Mouse (Mus musculus): Measurements from ENCODE around the gene Dpp7. TPM values are rescaled to one million over a fixed set of nuclear protein-coding genes. Genes with fewer than 3 reads are reported as not detected.
A peak's percentile ranks its signal among the peaks of the same experiment; 100 is the strongest.

The Dpp7 gene
- polyA plus RNA-seq, 1 experiment from 2014 or later, result 26.2 TPM

DNA sequence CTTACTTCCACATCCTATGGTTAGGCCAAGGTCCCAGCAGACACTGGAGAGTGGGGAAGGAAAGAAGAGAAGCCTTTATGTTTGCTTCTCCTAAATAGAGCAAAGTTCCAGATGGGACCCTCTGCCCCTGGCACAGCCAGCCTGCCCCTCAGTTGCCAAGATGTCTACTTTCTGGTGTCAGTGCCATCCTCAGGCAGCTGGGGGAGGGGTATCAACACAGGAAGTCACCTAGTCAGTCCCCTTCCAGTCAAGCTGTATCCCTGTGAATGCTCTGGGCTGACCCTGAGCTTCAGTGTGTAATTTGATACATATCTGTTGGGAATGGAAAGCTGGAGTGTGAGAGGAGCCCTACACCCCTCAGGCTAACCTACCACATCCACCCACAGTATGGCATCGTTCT, 40.9 kb upstream of the Dpp7 start:
- no peak for ATAC-seq
- WGBS, result 62% methylated on average over 1 of the region's 1 CpGs
- Histone ChIP-seq H3K4me2 (ENCODE audit: low read length) (no peak overlapping the region), H3K4me3 (ENCODE audit: low read depth, low read length) (no peak overlapping the region), H3K9ac (ENCODE audit: low read depth, low read length) (no peak overlapping the region), H3K27me3 (ENCODE audit: control insufficient read depth, insufficient read depth, low read depth, low read length) (peaks cover 57% of the 10 kb centered on the region), H3K9me3 (replicated peaks; ENCODE audit: control insufficient read depth, low read length, poor library complexity, severe bottlenecking) (no peaks in the 10 kb centered on the region), H3K36me3 (ENCODE audit: control insufficient read depth, insufficient read depth, low read length) (no peaks in the 10 kb centered on the region), H3K27ac (ENCODE audit: low read length) (no peak overlapping the region), H3K4me1 (ENCODE audit: control insufficient read depth, insufficient read depth, low read length) (peaks cover 7% of the 10 kb centered on the region; the same call in 1 of the 2 replicates)

DNA sequence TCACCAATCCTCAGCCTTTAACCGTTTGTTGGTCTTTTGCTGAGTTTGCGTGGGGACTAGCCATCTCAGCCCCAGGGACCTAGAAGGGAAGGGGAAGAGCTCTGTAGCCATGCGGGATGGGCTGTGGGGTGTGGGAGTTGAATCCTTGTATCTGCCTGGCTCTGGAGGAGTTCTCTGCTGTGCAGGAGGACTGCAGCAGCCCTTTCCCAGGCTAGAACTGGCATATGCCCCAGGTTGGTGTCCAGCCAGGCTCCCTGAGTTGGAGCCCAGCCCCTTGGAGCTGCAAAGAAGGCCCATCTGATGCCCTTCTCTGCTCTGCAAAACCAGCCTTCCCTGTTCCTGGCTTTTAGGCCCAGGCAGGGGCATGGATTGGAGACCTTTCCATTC, 40.4 kb upstream of the Dpp7 start:
- 28% methylated on average over 3 of the region's 3 CpGs for WGBS
- Histone ChIP-seq H3K27ac (ENCODE audit: low read length) (no peak overlapping the region), H3K9ac (ENCODE audit: low read depth, low read length) (no peak overlapping the region), H3K4me1 (ENCODE audit: control insufficient read depth, insufficient read depth, low read length) (peaks cover 7% of the 10 kb centered on the region; the same call in 1 of the 2 replicates), H3K4me3 (ENCODE audit: low read depth, low read length) (no peak overlapping the region), H3K9me3 (replicated peaks; ENCODE audit: control insufficient read depth, low read length, poor library complexity, severe bottlenecking) (no peaks in the 10 kb centered on the region), H3K36me3 (ENCODE audit: control insufficient read depth, insufficient read depth, low read length) (no peaks in the 10 kb centered on the region), H3K4me2 (ENCODE audit: low read length) (peak overlapping the region; percentile 63; the same call in 1 of the 2 replicates), H3K27me3 (ENCODE audit: control insufficient read depth, insufficient read depth, low read depth, low read length) (peaks cover 57% of the 10 kb centered on the region)
- ATAC-seq, result no peak

DNA sequence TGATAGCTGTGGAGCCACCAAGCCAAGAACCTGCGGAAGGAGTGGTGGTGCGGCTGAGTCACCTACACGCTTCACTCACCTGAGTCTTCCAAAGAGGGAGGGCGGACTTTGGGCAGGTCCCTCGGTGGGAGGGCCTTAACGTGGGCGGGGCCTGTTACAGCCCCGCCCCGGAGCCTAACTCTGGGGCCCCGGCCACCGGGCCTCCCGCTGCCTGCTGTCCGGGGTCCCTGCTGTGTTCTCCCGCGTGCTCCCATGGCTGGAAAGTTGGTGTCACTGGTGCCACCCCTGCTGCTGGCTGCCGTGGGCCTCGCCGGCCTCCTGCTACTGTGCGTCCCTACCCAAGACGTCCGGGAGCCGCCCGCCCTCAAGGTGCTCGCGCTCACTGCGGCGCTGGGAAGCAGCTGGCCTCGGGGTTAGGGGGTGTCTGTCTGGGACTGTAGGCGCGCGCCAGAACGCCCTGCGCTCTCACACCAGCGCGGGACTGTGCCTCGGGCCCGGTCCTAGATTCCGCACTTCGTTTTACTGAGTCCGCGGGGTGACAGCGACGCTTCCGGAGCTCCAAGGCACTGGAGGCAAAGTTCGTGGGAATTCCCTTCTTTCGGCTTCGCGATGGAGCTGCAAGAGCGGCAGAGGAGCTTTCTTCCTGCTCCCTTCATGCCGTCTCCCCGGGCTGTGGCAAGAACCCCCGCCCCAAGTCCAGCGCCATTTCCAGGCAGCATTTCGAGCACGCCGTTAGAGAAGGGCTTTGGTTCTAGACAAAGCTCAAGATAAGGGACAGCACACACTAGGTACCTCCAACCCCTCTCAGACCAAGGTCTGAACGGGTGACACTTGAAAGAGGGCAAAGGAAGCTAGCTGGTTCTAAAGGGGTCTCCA, 39.8 kb upstream of the Dpp7 start, which contains the start of gene Entpd2:
Gene Entpd2, plus strand, starts transcription at position 154 of the 876 bp plus-strand sequence.
- Histone ChIP-seq H3K4me3 (ENCODE audit: low read depth, low read length) (peak within 1 kb of the TSS; percentile 40), H3K9ac (ENCODE audit: low read depth, low read length) (peak within 1 kb of the TSS; percentile 48), H3K27me3 (ENCODE audit: control insufficient read depth, insufficient read depth, low read depth, low read length) (peaks cover 57% of the 10 kb centered on the region)

DNA sequence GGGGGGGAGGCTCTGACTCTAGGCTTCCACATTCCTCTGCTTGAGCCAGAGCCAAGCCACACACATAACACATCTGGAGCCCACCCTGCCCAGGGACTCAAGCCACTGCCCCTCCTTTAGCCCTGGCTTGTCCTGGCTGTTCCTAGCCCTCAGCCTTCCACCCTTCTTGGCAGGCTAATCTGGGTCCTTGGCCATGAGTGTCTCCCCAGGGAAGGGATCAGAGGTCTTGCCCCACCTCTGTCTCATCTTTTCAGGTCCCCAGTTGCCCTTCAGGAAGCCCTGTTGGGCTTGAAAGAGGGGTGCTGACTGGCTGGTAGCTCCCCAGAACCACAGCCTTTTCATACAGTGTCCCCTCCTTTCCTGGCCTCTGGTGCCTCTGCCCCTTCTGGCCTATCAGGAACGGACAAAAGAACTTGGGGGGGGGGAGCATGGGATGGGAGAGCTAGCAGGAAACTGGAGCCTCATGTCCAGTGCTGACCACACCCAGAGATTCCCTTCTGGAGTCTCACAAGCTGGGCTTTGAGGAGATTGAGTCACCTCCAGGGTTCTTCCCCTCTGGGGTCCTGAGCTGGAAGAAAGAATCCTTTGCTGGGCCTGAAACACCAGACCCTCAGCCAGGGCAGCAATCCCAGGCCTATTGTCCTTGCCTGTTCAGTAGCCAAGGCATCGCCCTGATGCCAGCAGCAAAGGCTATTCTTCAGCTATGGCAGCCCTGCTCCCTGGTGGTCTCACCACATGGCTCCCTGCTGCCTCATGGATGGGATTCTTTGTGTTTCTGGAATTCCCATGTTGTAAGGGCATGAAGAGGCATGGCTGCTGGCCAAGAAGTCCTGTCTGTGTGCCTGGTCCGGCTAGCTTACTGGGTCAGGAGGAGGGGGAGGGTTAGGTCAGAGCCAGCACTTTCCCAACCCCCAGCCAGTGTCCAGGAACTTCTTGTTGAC, 38.4 kb upstream of the Dpp7 start:
- peaks cover 50% of the 10 kb centered on the region for H3K27me3 ChIP-seq (ENCODE audit: control insufficient read depth, insufficient read depth, low read depth, low read length)
- peak; percentile 71 for ATAC-seq
- H3K4me3 ChIP-seq (ENCODE audit: low read depth, low read length), result no peak overlapping the region
- H3K4me2 ChIP-seq (ENCODE audit: low read length), result no peak overlapping the region
- WGBS, result 26% methylated on average over 3 of the region's 3 CpGs
- H3K36me3 ChIP-seq (ENCODE audit: control insufficient read depth, insufficient read depth, low read length), result no peaks in the 10 kb centered on the region
- peaks cover 6% of the 10 kb centered on the region; the same call in 1 of the 2 replicates for H3K4me1 ChIP-seq (ENCODE audit: control insufficient read depth, insufficient read depth, low read length)
- H3K9me3 ChIP-seq (replicated peaks; ENCODE audit: control insufficient read depth, low read length, poor library complexity, severe bottlenecking), result no peaks in the 10 kb centered on the region
- no peak overlapping the region for H3K9ac ChIP-seq (ENCODE audit: low read depth, low read length)
- H3K27ac ChIP-seq (ENCODE audit: low read length), result peak overlapping the region; percentile 22; the same call in 1 of the 2 replicates

More for the DNA sequence above, 39.8 kb upstream of the Dpp7 start, which contains the start of gene Entpd2:
- H3K36me3 ChIP-seq (ENCODE audit: control insufficient read depth, insufficient read depth, low read length), result no peaks in the 10 kb centered on the region
- peak within 1 kb of the TSS; percentile 63 for H3K4me2 ChIP-seq (ENCODE audit: low read length)
- H3K27ac ChIP-seq (ENCODE audit: low read length), result no peak within 1 kb of the TSS; the same call in 1 of the 2 replicates
- H3K4me1 ChIP-seq (ENCODE audit: control insufficient read depth, insufficient read depth, low read length), result peaks cover 7% of the 10 kb centered on the region; the same call in 1 of the 2 replicates
- H3K9me3 ChIP-seq (replicated peaks; ENCODE audit: control insufficient read depth, low read length, poor library complexity, severe bottlenecking), result no peaks in the 10 kb centered on the region
- WGBS, result 2% methylated on average over 56 of the region's 57 CpGs
- 0 out of 2 replicates have a peak, but pooled peaks have one; percentile 6 for ATAC-seq

DNA sequence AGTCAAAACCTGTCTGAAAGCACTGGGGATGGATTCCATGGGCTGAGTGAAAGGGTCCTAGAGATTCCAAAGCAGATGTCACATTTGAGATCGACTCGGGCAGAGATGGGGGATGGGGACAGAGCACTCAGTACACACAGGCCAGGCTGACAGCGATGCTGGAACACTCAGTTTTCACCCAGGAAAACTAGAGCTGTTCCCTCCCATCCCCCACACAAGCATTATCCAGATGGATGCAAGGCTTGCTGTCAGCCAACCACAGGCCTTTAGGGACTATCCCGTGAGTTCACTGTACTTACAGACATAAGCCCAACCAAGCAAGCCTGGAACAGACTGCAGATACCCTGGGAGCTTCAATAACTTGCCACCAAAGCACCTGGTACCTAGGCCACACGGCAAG, 35.1 kb upstream of the Dpp7 start:
- Histone ChIP-seq H3K27ac (ENCODE audit: low read length) (no peak overlapping the region), H3K36me3 (ENCODE audit: control insufficient read depth, insufficient read depth, low read length) (no peaks in the 10 kb centered on the region), H3K4me3 (ENCODE audit: low read depth, low read length) (no peak overlapping the region), H3K9ac (ENCODE audit: low read depth, low read length) (no peak overlapping the region), H3K27me3 (ENCODE audit: control insufficient read depth, insufficient read depth, low read depth, low read length) (peaks cover 20% of the 10 kb centered on the region), H3K4me1 (ENCODE audit: control insufficient read depth, insufficient read depth, low read length) (peaks cover 5% of the 10 kb centered on the region; the same call in 1 of the 2 replicates), H3K4me2 (ENCODE audit: low read length) (no peak overlapping the region), H3K9me3 (replicated peaks; ENCODE audit: control insufficient read depth, low read length, poor library complexity, severe bottlenecking) (no peaks in the 10 kb centered on the region)
- ATAC-seq, result no peak
- 74% methylated on average over 5 of the region's 5 CpGs for WGBS

DNA sequence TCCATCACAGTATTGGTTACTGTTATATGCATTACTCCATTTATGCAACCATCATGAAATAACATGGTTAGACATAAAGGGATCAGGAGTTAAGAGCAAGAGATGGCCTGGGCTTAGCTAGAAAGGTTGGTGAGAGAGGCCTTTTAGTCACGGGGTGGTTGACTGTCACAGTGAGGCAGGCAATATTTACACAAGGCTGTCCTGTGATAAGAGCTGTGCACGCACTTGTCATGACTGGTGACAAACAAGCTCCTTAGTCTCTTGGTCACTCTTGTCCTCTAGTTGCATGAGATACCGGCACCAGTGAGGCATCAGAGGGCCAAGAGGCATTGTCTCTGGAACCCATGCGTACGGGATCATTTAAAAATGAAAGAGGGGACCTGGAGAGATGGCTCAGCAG, 28.3 kb upstream of the Dpp7 start:
- Histone ChIP-seq H3K4me2 (ENCODE audit: low read length) (no peak overlapping the region), H3K27me3 (ENCODE audit: control insufficient read depth, insufficient read depth, low read depth, low read length) (no peaks in the 10 kb centered on the region), H3K36me3 (ENCODE audit: control insufficient read depth, insufficient read depth, low read length) (no peaks in the 10 kb centered on the region), H3K9me3 (replicated peaks; ENCODE audit: control insufficient read depth, low read length, poor library complexity, severe bottlenecking) (no peaks in the 10 kb centered on the region), H3K27ac (ENCODE audit: low read length) (no peak overlapping the region), H3K4me1 (ENCODE audit: control insufficient read depth, insufficient read depth, low read length) (no peaks in the 10 kb centered on the region), H3K4me3 (ENCODE audit: low read depth, low read length) (no peak overlapping the region), H3K9ac (ENCODE audit: low read depth, low read length) (no peak overlapping the region)
- no peak for ATAC-seq
- 74% methylated on average over 5 of the region's 5 CpGs for WGBS

DNA sequence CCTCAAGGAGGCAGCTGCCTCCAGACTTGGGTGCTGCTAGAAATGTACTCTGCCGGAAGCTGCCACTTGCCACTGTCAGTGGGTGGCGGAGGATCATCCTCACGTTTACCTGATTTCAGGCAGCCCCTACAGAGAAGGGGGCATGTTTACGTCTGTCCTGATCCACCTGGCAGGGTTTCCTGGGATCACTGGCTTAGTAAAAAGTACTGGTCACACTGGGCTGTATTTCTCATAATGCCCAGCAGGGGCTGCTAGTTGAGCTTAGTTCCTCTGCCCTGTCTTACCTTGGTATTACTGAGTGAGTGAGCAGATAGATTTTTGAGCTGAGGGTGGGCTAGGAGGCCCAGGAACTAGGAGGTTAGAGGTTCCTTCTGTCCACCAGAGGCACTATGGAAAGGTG, 20.4 kb upstream of the Dpp7 start:
- 57% methylated on average over 4 of the region's 4 CpGs for WGBS
- Histone ChIP-seq H3K9me3 (replicated peaks; ENCODE audit: control insufficient read depth, low read length, poor library complexity, severe bottlenecking) (no peaks in the 10 kb centered on the region), H3K27ac (ENCODE audit: low read length) (no peak overlapping the region), H3K27me3 (ENCODE audit: control insufficient read depth, insufficient read depth, low read depth, low read length) (no peaks in the 10 kb centered on the region), H3K4me1 (ENCODE audit: control insufficient read depth, insufficient read depth, low read length) (peaks cover 6% of the 10 kb centered on the region), H3K9ac (ENCODE audit: low read depth, low read length) (no peak overlapping the region), H3K4me3 (ENCODE audit: low read depth, low read length) (no peak overlapping the region), H3K4me2 (ENCODE audit: low read length) (no peak overlapping the region), H3K36me3 (ENCODE audit: control insufficient read depth, insufficient read depth, low read length) (no peaks in the 10 kb centered on the region)
- ATAC-seq, result no peak

DNA sequence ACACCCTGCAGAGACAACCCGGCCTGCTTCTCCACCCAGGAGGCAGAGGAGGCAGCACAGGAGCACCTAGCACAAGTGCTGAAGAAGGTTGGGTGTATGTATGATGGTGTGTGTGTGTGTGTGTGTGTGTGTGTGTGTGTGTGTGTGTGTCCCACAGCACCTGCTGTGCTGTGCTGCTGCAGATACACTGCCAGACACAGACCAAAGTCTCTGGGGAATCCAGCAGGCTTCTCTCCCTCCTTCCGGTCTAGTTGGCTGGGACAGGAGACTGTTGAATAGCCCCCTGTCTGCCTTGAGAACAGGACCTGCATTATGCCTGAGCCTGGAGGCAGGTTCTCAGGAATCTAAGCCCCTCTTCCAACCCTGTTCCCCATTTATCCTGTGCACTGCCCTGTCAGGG, 17.3 kb upstream of the Dpp7 start:
- Histone ChIP-seq H3K27ac (ENCODE audit: low read length) (no peak overlapping the region), H3K4me3 (ENCODE audit: low read depth, low read length) (peak overlapping the region; percentile 67), H3K9me3 (replicated peaks; ENCODE audit: control insufficient read depth, low read length, poor library complexity, severe bottlenecking) (no peaks in the 10 kb centered on the region), H3K36me3 (ENCODE audit: control insufficient read depth, insufficient read depth, low read length) (no peaks in the 10 kb centered on the region), H3K4me1 (ENCODE audit: control insufficient read depth, insufficient read depth, low read length) (peaks cover 7% of the 10 kb centered on the region), H3K9ac (ENCODE audit: low read depth, low read length) (no peak overlapping the region), H3K4me2 (ENCODE audit: low read length) (peak overlapping the region; percentile 80), H3K27me3 (ENCODE audit: control insufficient read depth, insufficient read depth, low read depth, low read length) (peaks cover under 1% of the 10 kb centered on the region; the same call in 1 of the 2 replicates)
- 7% methylated on average over 2 of the region's 2 CpGs for WGBS
- no peak for ATAC-seq
